Mouse (Mus musculus) limb, embryonic 15.5 days (tissue): ENCODE measurements around the gene Gcnt2. TPM values are rescaled to one million over a fixed set of nuclear protein-coding genes. Genes with fewer than 3 reads are reported as not detected.
"Not testable (repeated sequence)": the region's sequence is repeated elsewhere in the genome, so short reads cannot be mapped to it uniquely, and the experiment has no call there.

Source experiments
- ATAC-seq: fragments of 200-750 bp; cut with Nextera tagmentation; 2 replicates; pipeline ENCODE4 v1.8.0; 2017; ENCODE audit warnings: low read depth, moderate TSS enrichment; ENCODE audit not compliant: insufficient number of reproducible peaks, low FRiP score, low TSS enrichment
- H3K27ac ChIP-seq: fragments of 300-500 bp; sonication (generic); 2 replicates; pipeline ENCODE4 v1.5.1; 2015; ENCODE audit warnings: moderate library complexity, mild to moderate bottlenecking, inconsistent platforms
- H3K27me3 ChIP-seq: fragments of 300-500 bp; sonication (generic); 2 replicates; pipeline ENCODE4 v1.6.1; 2015; ENCODE audit warnings: inconsistent platforms
- H3K36me3 ChIP-seq: fragments of 300-500 bp; sonication (generic); 2 replicates; pipeline ENCODE4 v1.6.1; 2015; ENCODE audit warnings: inconsistent platforms
- H3K4me1 ChIP-seq: fragments of 300-500 bp; sonication (generic); 2 replicates; pipeline ENCODE4 v1.6.1; 2015; ENCODE audit warnings: inconsistent platforms
- H3K4me2 ChIP-seq: fragments of 300-500 bp; sonication (generic); 2 replicates; pipeline ENCODE4 v1.6.1; 2015; ENCODE audit warnings: mild to moderate bottlenecking, inconsistent platforms
- H3K4me3 ChIP-seq: fragments of 300-500 bp; sonication (generic); 2 replicates; pipeline ENCODE4 v1.5.1; 2015; ENCODE audit warnings: mild to moderate bottlenecking, inconsistent platforms
- H3K9ac ChIP-seq: fragments of 300-500 bp; sonication (generic); 2 replicates; pipeline ENCODE4 v1.6.1; 2015; ENCODE audit warnings: inconsistent platforms
- H3K9me3 ChIP-seq: fragments of 300-500 bp; sonication (generic); 2 replicates; pipeline ENCODE4 v1.6.1; 2016; ENCODE audit warnings: inconsistent platforms
- WGBS: fragments of 180-500 bp; shearing (Covaris S2); methylation state at CpG from one replicate; pipeline ENCODE4 v1.1.7; 2015; 5-methylcytosine and 5-hydroxymethylcytosine counted together
- polyA plus RNA-seq: library from polyadenylated mRNA; unstranded; fragments of >200 nt; fragmentation: Nextera tagmentation; extraction: Ambion mirVana; gene quantifications from 2 replicates; pipeline ENCODE4 v1.2.1, GENCODE M21; 2015

Gene Gcnt2
- polyA plus RNA-seq, 1 experiment from 2014 or later = 3.4 TPM

GRCm38 (mm10) chr13:40898049-40898690 lies 38.6 kb downstream of the Gcnt2 start:
- H3K27me3 ChIP-seq, H3K9ac ChIP-seq, H3K9me3 ChIP-seq, H3K4me2 ChIP-seq, H3K36me3 ChIP-seq, H3K4me3 ChIP-seq, ATAC-seq, H3K27ac ChIP-seq, H3K4me1 ChIP-seq: not testable (repeated sequence)
- 80% methylated on average over 14 of the region's 14 CpGs for WGBS

- Histone ChIP-seq H3K4me3 (no peak overlapping the region), H3K4me1 (0 out of 2 replicates have a peak, but pooled peaks cover 5% of the 10 kb centered on the region), H3K27me3 (no peaks in the 10 kb centered on the region), H3K9me3 (no peaks in the 10 kb centered on the region), H3K36me3 (no peaks in the 10 kb centered on the region), H3K27ac (no peak overlapping the region), H3K4me2 (no peak overlapping the region), H3K9ac (no peak overlapping the region)
- no peak for ATAC-seq
- 80% methylated on average over 4 of the region's 4 CpGs for WGBS
These were observed 39.1 kb downstream of the Gcnt2 start for GRCm38 (mm10) chr13:40898698-40899097.

- ATAC-seq = no peak
- H3K27me3 ChIP-seq = no peaks in the 10 kb centered on the region
- H3K4me3 ChIP-seq = no peak overlapping the region
- H3K27ac ChIP-seq = no peak overlapping the region
- 69% methylated on average over 8 of the region's 8 CpGs for WGBS
- H3K4me2 ChIP-seq = no peak overlapping the region
- H3K9me3 ChIP-seq = no peaks in the 10 kb centered on the region
- 0 out of 2 replicates have a peak, but pooled peaks cover 5% of the 10 kb centered on the region for H3K4me1 ChIP-seq
- H3K9ac ChIP-seq = no peak overlapping the region
- no peaks in the 10 kb centered on the region for H3K36me3 ChIP-seq
These were observed 39.9 kb downstream of the Gcnt2 start for GRCm38 (mm10) chr13:40899349-40899993.

- ATAC-seq = no peak
These were observed 40.7 kb downstream of the Gcnt2 start for GRCm38 (mm10) chr13:40899994-40900970.

GRCm38 (mm10) chr13:40901263-40901662 lies 41.7 kb downstream of the Gcnt2 start:
- Histone ChIP-seq H3K9me3 (no peaks in the 10 kb centered on the region), H3K4me3 (no peak overlapping the region), H3K9ac (no peak overlapping the region), H3K27ac (no peak overlapping the region), H3K36me3 (no peaks in the 10 kb centered on the region), H3K4me2 (no peak overlapping the region), H3K27me3 (no peaks in the 10 kb centered on the region), H3K4me1 (0 out of 2 replicates have a peak, but pooled peaks cover 5% of the 10 kb centered on the region)
- WGBS = 80% methylated on average over 5 of the region's 5 CpGs
- ATAC-seq = no peak

More at GRCm38 (mm10) chr13:40899994-40900970, 40.7 kb downstream of the Gcnt2 start:
- Histone ChIP-seq H3K4me3 (no peak overlapping the region), H3K4me1 (0 out of 2 replicates have a peak, but pooled peaks cover 5% of the 10 kb centered on the region), H3K9me3 (no peaks in the 10 kb centered on the region), H3K36me3 (no peaks in the 10 kb centered on the region), H3K9ac (no peak overlapping the region), H3K27me3 (no peaks in the 10 kb centered on the region), H3K4me2 (no peak overlapping the region), H3K27ac (no peak overlapping the region)
- 58% methylated on average over 15 of the region's 15 CpGs for WGBS

GRCm38 (mm10) chr13:40901831-40902459 lies 42.4 kb downstream of the Gcnt2 start:
- Histone ChIP-seq H3K27ac (no peak overlapping the region), H3K9me3 (no peaks in the 10 kb centered on the region), H3K9ac (no peak overlapping the region), H3K36me3 (no peaks in the 10 kb centered on the region), H3K27me3 (no peaks in the 10 kb centered on the region), H3K4me1 (0 out of 2 replicates have a peak, but pooled peaks cover 5% of the 10 kb centered on the region), H3K4me3 (no peak overlapping the region), H3K4me2 (no peak overlapping the region)
- 66% methylated on average over 12 of the region's 12 CpGs for WGBS
- no peak for ATAC-seq

GRCm38 (mm10) chr13:40904080-40904479 lies 44.5 kb downstream of the Gcnt2 start:
- H3K9ac ChIP-seq = no peak overlapping the region
- 0 out of 2 replicates have a peak, but pooled peaks cover 8% of the 10 kb centered on the region for H3K4me1 ChIP-seq
- H3K36me3 ChIP-seq = no peaks in the 10 kb centered on the region
- no peak for ATAC-seq
- H3K9me3 ChIP-seq = no peaks in the 10 kb centered on the region
- no peak overlapping the region for H3K4me2 ChIP-seq
- no peak overlapping the region for H3K4me3 ChIP-seq
- WGBS = 77% methylated on average over 7 of the region's 7 CpGs
- H3K27ac ChIP-seq = no peak overlapping the region
- H3K27me3 ChIP-seq = no peaks in the 10 kb centered on the region

GRCm38 (mm10) chr13:40906528-40906927 lies 47.0 kb downstream of the Gcnt2 start:
- H3K9ac ChIP-seq = no peak overlapping the region
- H3K27ac ChIP-seq = no peak overlapping the region
- no peak overlapping the region for H3K4me3 ChIP-seq
- no peaks in the 10 kb centered on the region for H3K36me3 ChIP-seq
- ATAC-seq = no peak
- H3K27me3 ChIP-seq = no peaks in the 10 kb centered on the region
- 0 out of 2 replicates have a peak, but pooled peaks cover 3% of the 10 kb centered on the region for H3K4me1 ChIP-seq
- H3K4me2 ChIP-seq = no peak overlapping the region
- H3K9me3 ChIP-seq = no peaks in the 10 kb centered on the region
- WGBS = 83% methylated on average over 7 of the region's 7 CpGs

GRCm38 (mm10) chr13:40907274-40907673 lies 47.7 kb downstream of the Gcnt2 start:
- no peak overlapping the region for H3K4me2 ChIP-seq
- H3K27ac ChIP-seq = no peak overlapping the region
- H3K27me3 ChIP-seq = no peaks in the 10 kb centered on the region
- WGBS = 56% methylated on average over 7 of the region's 7 CpGs
- H3K4me3 ChIP-seq = no peak overlapping the region
- H3K4me1 ChIP-seq = 0 out of 2 replicates have a peak, but pooled peaks cover 3% of the 10 kb centered on the region
- ATAC-seq = no peak
- no peaks in the 10 kb centered on the region for H3K9me3 ChIP-seq
- no peak overlapping the region for H3K9ac ChIP-seq
- no peaks in the 10 kb centered on the region for H3K36me3 ChIP-seq

- H3K27me3 ChIP-seq = no peaks in the 10 kb centered on the region
- 0 out of 2 replicates have a peak, but pooled peaks cover 3% of the 10 kb centered on the region for H3K4me1 ChIP-seq
- 54% methylated on average over 6 of the region's 6 CpGs for WGBS
- H3K9ac ChIP-seq = no peak overlapping the region
- ATAC-seq = no peak
- H3K4me2 ChIP-seq = no peak overlapping the region
- no peak overlapping the region for H3K4me3 ChIP-seq
- no peaks in the 10 kb centered on the region for H3K9me3 ChIP-seq
- H3K27ac ChIP-seq = no peak overlapping the region
- H3K36me3 ChIP-seq = no peaks in the 10 kb centered on the region
These were observed 48.5 kb downstream of the Gcnt2 start for GRCm38 (mm10) chr13:40908044-40908443.

GRCm38 (mm10) chr13:40909060-40909459 lies 49.5 kb downstream of the Gcnt2 start:
- Histone ChIP-seq H3K36me3 (no peaks in the 10 kb centered on the region), H3K4me2 (no peak overlapping the region), H3K4me1 (0 out of 2 replicates have a peak, but pooled peaks cover 3% of the 10 kb centered on the region), H3K27me3 (no peaks in the 10 kb centered on the region), H3K27ac (no peak overlapping the region), H3K9me3 (no peaks in the 10 kb centered on the region), H3K9ac (no peak overlapping the region), H3K4me3 (no peak overlapping the region)
- ATAC-seq = no peak
- WGBS = 84% methylated on average over 8 of the region's 8 CpGs
